Mouse (Mus musculus): ENCODE results near the gene Sfta2.

The Sfta2 gene

DNA sequence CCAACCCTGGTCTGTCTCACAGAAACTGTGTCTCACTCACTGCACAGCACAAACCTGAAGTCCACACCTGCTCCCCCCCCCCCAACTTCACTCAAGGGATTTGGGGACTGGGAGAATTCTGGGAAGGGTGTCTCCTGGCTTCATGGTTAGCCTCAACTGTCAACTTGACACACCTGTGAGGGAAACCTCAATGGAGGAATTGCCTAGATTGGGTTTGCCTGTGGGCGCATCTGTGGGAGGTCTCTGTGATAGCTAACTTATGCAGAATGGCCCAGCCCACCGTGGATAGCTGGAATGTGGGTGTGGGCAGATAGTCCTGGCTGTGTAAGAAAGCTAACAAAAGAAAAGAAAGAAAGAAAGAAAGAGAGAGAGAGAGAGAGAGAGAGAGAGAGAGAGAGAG, at the start of gene Sfta2:
Gene Sfta2 (plus strand): TSS at position 301 of the 400 bp plus-strand sequence.
- no peak for DNase-seq (ENCODE audit: low read depth)

DNA sequence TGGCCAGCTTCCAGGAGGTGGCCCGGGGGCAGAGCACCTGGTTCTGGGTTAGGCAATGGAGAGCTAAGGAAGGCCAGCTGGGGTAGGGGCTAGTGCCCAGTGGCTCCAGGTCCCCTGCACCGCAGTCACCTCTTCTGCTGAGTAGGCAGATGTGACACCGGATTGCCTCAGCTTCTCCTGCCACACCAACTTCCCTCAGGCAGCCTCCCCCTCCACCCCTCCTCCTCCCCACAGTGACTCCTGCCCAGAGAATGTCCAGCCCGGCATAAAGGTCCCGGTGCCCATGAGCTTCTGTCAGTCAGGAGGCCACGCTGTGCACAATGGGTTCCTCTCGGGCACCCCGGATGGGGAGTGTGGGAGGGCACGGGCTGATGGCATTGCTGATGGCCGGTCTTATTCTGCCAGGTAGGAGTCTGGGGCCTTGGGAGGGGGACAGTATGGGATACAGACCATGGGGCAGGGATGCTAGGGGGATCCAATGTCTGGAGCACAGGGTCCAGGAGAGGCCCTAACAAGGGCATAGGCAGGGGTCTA, 49.4 kb upstream of the Sfta2 start, which contains the start of gene Cdsn:
Gene Cdsn (plus strand): TSS at position 248 of the 534 bp plus-strand sequence.
- no peak for DNase-seq (ENCODE audit: low read depth)

DNA sequence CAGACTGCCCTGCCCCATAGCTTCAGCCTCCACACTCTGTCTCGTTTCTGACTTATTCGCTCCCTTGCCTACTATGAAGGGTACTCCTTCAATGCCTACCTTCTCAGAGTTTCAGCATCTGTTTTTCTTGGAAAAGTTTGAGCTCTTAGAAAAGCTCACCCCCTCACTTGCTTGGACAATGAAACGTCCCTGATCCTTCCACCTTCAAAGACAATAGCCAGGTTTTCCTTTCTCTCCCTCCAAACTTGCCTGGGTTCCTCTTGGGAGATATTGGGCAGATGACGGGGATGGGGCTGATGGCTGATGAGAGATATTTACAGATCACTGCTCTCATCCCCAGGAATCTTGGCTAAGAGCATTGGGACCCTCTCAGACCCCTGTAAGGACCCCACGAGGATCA, 47.0 kb upstream of the Sfta2 start:
- DNase-seq (ENCODE audit: low read depth), result no peak

DNA sequence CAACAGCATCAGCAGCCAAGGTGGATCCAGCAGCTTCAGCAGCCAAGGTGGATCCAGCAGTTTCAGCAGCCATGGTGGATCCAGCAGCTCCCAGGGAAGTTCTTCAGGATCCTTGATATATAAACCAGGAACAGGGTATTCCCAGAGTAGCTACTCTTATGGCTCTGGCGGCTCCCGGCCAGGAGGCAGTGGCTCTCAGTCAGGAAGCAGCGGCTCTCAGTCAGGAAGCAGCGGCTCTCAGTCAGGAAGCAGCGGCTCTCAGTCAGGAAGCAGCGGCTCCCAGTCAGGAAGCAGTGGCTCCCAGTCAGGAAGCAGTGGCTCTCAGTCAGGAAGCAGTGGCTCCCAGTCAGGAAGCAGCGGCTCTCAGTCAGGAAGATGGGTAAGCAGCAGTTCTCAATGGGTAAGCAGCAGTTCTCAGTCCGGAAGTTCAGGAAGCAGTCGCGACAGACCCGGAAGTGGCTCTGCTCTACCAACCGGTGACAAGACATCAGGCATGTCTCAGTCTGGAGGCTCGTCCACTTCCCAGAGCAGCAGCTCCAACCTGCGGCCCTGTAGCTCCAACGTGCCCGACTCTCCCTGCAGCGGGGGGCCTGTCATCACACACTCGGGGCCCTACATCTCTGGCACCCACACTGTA, 46.5 kb upstream of the Sfta2 start:
- DNase-seq (ENCODE audit: low read depth), result no peak

DNA sequence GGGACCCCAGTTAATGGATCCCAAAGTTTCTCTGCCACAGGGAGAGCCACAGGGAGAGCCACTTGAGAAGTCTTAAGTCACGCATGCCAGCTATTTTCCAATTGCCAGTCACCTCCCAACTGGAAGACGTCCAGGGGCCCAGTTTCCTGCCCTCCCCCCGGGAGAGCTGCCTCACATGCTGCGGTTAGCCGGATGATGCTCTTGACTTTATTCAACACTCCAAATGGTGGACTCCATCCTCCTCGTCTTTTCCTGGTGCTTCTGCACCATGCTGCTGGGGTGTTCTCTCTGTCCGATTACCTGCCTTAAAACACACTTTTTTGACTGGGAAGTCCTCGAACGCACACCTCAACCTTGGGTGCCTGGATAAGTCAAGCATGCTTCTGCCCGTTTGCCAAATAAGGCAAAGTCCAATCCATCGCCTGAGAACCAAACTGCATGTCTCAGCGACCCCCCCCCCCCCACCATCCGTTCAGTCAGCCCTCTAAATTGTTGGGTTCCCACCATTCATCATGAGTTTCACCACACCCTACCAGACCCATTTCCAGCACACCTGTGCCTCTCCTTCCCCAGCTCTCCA, 45.1 kb upstream of the Sfta2 start:
- no peak for DNase-seq (ENCODE audit: low read depth)

DNA sequence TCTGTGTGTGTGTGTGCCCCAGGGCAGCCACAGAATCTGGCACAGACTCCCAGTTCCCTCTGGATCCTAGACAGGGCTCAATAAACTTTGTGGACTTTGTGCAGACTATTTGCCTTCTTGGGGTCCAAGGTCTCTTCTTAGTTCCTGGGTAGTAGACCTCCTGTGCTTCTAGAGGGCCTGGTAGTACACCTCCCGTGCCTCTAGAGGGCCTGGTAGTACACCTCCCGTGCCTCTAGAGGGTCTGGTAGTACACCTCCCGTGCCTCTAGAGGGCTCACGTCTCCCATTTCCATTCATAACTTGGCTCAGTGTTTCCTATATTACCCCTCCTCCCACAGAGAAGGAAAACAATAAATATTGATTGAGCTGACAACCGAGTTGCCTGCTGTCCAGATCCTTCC, 44.5 kb upstream of the Sfta2 start:
- no peak for DNase-seq (ENCODE audit: low read depth)

DNA sequence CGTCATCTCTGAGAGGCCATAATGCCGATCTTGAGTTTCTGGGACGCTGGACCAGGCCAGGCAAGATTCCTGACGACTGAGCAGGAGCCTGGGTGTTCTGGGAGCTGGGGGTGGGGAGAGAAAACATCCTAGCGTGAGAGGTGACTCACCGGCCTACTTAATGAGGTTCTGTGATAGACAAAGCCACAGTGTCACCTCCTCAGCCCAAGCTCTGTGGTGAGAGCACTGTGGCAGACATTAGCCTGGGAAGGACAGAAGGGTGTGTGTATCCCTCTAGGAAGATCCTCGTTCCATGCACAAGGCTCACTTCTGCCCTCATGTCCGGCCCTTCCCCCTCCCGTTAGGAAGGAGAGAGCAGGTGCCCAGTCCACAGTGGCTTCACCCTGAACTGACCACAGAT, 44.0 kb upstream of the Sfta2 start:
- DNase-seq (ENCODE audit: low read depth), result no peak

DNA sequence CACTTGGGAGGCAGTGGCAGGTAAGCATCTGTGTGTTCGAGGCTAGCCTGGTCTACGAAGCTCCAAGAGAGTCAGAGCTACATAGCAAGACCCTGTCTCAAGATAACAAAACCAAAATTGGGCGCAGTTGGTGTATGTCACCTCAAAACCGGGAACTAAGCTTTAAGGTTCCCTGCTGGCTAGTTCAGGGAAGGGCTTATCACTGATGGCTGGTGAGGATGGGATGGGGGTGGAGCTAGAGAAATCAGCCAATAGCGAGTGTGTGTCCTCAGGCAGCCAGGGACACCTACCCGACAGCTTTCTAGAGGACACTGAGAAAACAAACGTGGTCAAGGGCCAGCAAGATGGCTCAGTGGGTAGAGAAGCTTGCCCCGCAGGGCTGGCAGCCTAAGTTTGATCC, 43.1 kb upstream of the Sfta2 start:
- no peak for DNase-seq (ENCODE audit: low read depth)

DNA sequence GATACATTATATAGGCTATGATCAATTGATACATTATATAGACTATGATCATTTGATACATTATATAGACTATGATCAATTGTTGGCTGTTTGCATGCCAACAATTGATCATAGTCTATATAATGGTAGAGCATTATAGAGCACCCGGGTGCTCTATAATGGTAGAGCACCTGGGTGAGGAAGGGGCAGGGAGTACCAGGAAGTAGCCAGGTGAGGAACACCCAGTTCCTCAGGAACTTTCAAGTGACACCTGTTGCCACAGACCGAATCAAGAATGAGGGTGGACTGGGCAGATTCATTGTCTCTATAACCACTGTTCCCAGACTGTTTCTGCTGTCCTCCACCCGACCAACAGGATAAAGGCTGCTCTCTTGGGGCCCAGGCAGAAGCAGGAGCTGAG, 34.2 kb upstream of the Sfta2 start, which contains the start of gene 2300002M23Rik:
Gene 2300002M23Rik (plus strand): TSS at position 301 of the 400 bp plus-strand sequence.
- DNase-seq (ENCODE audit: low read depth), result no peak

DNA sequence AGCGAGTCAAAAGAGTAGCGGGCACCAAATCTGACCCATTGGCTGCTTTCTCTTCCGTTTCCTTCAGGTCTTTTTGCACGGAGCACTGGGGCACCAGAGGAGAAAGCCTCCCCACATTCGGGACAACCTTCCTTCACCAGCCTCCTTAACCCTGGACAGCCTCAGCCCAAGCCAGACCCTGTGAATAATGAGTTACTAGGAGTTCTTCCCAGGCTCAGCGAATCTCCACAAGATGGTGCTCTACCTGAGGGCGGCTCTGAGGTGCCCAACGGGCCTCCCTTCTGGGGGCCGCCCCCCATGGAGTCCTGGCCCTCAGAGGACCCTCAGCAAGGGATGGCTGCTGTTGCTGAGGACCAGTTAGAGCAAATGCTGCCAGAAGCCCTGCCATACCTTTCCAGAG, 33.6 kb upstream of the Sfta2 start:
- DNase-seq (ENCODE audit: low read depth), result no peak

DNA sequence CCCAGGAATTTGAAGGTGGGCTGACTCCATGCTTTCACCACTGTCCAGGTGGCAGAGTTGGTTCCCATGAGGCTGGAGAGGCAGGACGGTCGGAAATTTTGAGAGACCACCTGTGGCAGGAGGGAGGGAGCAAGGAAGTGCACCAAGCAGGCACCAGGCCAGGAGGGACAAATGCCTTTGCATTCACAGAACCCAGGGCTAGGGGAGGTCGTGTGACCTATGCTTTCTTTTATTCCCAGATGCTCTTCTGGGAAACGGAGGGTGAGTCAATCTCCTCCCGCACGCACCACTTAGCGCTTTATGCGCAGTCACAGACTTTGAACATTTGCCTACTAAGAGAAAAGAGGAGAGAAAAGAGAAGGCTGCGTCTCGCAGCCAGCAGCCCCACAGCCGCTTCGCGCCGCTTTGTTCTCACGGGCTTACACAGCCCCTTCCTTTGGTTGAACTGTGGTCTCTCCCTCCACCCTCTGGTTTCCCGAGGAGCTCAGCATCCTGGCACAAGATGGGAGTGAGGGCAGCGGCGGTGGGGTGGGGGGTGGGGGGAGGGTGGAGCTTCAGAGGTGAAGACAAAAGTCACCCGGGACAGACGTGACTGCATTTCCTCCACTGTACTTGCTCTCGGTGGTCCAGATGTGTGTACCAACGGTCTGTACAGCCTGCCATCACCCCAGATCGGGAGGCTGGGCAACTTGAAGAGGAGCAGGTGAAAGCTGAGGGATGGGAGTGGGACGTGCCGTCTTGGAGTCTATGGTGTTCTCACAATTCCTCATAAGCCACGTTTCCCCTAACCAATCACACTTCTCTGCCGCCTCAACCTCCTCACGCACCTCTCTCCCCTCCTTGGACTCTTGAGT, 32.0 kb upstream of the Sfta2 start:
- peak; percentile 40 for DNase-seq (ENCODE audit: low read depth)

DNA sequence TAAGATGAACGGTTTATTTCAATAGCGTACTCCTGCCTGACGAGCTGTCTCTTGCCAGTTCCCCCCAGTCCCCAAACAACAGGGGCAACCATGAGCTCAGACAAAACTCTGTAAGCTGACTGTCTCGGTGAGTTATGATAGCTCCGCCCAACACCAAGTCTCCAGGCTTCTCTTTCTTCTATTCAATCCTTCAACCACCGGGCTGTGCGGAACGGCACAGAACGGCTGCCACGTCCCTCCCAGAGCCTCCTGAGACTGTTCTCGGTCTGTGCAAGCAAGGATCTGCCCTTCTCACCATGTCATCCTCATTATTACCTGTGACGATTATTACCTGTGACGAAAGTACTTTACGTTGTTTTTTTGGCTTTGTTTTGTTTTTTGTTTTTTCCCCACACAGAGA, 30.5 kb upstream of the Sfta2 start:
- DNase-seq (ENCODE audit: low read depth), result no peak

DNA sequence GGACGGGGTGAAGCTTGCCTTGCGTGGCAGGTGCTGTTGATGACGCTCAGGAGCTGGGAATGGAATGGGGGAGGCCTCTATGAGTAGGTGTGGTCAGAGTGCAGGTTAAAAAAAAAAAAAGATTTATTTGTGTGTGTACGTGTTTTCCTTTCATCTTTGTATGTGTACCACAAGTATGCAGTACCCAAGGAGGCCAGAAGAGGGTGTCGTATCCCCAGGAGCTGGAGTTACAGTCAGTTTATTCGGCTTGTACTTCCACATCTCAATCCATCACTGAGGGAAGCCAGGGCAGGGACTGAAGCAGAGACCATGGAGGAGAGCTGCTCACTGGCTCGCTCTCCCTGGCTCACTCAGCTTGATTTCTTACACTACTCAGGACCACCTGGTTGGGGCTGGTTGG, 29.9 kb upstream of the Sfta2 start:
- DNase-seq (ENCODE audit: low read depth), result no peak

DNA sequence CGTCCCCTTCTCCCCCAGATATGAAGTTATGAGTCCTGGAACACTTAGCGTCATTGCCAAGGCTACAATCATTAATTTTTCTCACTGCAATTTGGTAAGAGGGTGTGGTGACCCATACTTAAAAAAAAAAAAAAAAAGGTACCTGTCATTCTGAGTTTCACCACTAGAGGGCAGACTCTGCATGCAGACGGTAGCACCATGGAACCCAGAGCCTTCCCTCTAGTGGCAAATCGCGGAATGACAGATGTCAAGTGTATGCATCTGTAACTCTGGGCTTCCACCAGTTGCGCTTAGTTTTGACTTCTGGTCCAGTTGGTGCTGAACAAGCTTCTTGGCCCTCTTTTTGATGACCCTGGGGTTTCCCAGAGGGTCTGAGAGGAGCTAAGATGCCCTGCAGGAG, 23.1 kb upstream of the Sfta2 start:
- DNase-seq (ENCODE audit: low read depth), result peak; percentile 86

DNA sequence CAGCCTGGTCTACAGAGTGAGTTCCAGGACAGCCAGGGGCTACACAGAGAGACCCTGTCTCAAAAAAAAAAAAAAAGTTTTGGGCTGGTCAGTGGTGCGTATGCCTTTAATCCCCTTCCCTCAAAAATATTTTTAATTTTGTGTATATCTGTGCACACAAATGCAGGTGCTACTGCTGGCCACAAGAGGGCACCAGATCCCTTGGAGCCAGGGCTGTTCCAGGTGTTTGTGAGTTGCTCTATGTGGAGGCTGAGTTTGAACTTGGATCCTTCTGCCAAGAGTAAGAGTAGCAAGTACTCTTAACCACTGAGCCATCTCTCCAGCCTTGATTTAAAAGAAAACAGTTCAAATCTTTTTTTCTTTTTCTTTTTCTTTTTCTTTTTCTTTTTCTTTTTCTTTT, 18.4 kb upstream of the Sfta2 start:
- no peak for DNase-seq (ENCODE audit: low read depth)

DNA sequence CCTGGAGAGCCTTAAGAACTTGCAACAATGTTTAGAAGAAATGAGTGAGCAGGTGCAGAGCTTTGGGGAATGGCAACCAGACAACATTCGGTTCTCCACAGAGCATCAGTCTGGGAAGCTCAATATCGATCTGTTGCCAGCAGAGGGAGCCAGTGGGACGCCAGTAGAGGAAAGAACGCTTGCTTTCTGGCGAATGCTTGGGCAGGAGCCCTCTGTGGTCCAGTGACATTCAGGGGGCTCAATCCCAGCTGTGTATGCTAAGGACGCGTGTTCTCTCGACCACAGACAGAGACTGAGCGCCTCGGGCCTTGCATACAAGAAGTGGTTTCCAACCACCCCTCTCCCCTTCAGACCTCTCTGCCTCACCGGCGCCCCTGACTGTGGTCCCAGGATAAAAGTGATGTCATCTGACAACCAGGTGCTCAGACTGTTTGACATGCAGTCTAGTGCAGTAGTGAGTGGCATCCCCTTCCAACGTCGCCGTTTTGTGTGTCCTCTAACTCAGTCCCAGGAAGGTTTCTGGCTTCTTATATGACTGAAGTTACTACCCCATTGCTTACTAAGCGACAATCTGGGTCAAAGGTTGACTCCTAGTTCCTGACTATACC, 16.9 kb upstream of the Sfta2 start:
- DNase-seq (ENCODE audit: low read depth), result peak; percentile 25

DNA sequence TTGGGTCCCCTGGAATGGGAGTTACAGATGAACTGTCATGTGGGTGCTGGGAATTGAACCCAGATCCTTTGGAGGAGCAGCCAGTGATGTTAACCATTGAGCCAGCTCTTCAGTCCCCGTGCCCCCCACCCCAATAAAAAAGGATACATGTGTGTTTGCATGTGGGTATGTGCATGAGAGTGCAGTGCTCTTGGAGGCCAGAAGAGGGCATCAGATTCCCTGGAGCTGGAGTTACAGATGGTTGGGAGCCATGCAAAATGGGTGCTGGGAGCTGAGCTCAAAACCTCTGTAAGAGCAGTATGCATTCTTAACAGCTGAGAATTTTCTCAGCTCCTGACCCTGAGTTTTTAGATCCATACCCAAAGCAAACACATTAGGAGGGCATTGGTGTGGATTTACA, 14.1 kb upstream of the Sfta2 start:
- DNase-seq (ENCODE audit: low read depth), result no peak

DNA sequence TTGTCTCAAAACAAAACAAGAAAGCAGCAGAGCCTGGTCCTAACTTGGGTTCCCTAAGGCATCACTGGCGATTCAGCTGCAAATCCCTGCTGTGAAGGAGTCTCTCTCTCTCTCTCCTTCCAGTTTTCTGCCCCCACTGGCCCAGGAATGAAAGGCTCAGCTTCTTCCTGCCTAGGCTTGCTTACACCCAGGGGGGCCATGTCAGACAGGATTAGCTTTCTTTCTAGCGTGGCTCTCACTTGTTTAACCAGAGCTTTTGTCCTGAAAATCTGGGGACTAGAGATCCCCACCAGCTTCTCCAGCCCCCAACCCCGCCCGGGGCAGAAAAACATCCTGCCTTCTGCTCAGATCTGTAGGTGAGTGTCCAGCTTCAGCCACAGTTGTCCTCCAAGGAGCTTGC, 13.0 kb upstream of the Sfta2 start:
- no peak for DNase-seq (ENCODE audit: low read depth)

DNA sequence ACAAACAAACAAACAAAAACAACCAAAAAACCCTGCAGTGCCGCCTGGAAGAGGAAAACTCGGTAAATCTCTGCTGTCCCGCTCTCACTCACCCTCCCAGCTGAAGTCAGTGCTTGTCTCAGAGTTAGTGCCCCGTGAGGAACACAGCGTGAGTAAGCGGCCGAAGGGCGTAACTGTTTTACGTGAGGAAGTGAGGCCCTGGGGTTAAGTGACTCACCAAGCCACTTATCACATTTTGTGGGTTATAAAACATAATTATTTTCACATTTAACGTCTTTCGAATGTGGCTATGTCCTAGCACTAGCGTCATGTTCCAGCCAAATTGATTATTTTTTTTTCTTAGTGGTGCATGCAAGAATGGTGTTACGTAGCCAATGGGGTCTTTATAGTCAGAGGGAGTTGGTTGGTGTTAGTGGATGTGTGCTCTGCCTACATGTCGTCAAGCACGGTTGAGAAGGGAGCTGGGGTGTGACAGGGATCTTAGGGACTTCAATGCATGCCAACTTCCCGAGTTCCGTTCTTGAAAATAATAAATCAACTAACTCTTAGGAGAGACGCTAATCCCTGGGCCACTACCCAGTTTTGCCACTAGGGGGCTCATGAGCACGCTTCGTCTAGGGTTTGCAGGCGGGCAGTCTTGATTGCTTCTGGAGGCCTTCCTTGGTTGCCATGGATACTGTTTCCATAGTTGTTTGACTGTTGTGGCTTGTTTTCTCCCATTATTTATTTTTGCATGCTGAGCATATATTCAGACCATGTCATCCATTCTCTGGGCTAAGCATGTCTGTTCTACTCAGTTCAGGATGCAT, 10.7 kb upstream of the Sfta2 start:
- peak; percentile 91 for DNase-seq (ENCODE audit: low read depth)

DNA sequence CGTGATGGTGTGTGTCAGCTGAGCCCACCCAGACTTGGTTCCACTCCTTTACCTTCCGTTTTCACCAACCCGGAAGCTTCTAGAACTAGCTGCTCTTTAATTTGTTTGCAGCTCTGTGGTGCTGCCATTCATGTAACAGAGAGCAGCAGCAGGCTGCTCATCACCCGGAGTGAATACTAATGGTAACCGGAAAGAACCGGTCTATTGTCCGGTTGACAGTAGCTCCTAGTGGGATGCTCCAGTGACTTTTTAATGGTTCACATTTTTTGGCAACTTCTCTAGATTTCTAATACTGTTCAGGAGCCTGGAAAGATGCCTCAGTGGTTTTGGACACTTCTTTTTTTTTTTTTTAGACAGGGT, 10.2 kb upstream of the Sfta2 start:
- DNase-seq (ENCODE audit: low read depth), result no peak

DNA sequence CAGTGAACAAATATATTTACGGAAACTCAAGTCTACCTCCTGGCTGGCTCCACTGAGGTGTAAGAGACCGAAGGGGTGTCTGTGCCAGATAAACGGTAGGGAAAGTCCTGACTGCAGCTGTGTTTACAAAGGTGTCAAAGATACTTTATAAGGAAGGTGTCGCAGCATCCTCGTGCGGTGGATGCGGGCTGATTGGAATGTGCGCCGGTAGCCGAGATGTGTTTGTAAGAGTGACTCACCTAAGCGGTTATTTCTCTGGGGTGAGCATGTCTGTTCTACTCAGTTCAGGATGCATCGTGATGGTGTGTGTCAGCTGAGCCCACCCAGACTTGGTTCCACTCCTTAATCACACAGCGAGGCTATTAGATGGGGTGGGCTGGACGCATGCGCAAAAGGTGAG, 9.6 kb upstream of the Sfta2 start:
- DNase-seq (ENCODE audit: low read depth), result no peak

DNA sequence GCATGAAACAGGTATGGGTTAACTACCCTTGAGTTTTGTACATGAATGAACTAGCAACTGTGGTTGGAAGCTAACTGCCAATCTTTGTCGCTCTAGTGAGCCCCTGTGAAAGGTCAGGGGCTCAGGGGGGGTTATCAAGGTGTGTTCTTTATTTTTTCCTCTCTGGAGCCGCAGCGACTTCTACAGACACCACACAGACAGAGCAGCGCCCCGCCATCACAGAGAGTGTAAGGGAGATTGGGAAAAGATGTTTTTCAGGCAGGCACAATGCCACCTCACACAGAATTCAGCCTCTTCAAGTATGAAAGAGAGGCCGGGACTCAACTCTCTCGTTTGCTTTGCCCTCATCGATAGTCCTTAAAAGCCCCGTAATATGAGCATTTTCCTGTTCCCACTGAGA, 9.2 kb upstream of the Sfta2 start:
- DNase-seq (ENCODE audit: low read depth), result no peak

Measured in fibroblast of lung, adult 2 months (primary cell).